Mouse (Mus musculus): ENCODE measurements at regions not wholly inside any gene's neighbourhood (a gene's known extent, or its start where the extent isn't known, plus 50 kb on each side); places are given as distances from the start of the nearest gene placed in this dataset.

DNA sequence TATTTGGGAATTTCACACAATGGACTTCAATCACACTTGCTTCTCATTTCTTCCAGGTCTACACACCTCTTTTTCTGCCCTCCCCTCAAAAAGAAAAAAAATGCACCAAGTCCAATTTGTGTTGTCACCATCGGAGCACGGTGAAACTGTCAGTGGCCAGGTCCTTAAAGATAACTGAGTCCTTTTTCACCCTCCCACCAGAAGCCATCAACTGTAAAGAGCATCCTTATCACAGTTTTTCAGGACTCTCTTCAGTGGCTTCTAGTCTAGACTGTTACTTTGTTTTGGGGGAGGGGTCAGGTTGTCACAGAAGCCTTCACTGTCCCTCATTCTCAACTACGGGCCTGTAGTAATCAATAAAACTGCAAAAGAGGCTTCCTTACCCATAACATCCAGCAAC is 91.5 kb upstream of the Zdhhc15 start:
- ATAC-seq (replicated peaks in 1 of 2; ENCODE audit: insufficient read depth in 1 of 2, low FRiP score in 2 of 2, low TSS enrichment in 1 of 2, low read depth in 1 of 2, poor library complexity in 2 of 2, severe bottlenecking in 2 of 2), result no peak

DNA sequence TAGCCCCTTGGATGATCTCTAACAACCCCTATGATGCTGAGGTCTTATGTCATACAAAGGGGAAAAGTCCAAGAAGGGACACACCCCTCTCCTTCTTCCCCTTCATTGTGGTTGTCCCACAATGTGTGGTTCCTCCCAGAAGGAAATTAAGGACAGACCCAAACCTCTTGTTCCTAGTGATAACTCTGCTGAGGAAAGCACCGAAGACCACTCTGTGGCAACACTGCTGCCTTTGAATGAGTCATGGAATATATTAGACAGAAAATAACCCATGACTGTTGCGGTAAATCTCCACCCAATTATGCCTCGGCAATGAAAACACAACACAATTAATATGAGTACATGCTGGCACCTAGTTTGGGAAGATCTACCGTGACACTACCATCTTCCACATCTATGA is 89.4 kb upstream of the Zdhhc15 start:
- ATAC-seq (replicated peaks in 1 of 2; ENCODE audit: insufficient read depth in 1 of 2, low FRiP score in 2 of 2, low TSS enrichment in 1 of 2, low read depth in 1 of 2, poor library complexity in 2 of 2, severe bottlenecking in 2 of 2), result 0 out of 4 replicates have a peak, but pooled peaks of 1 of the 2 experiments have one; percentile 29

- ATAC-seq (replicated peaks in 1 of 2; ENCODE audit: insufficient read depth in 1 of 2, low FRiP score in 2 of 2, low TSS enrichment in 1 of 2, low read depth in 1 of 2, poor library complexity in 2 of 2, severe bottlenecking in 2 of 2), result no peak
Observed at GRCm38 (mm10) chrX:104749356-104749755, 78.5 kb upstream of the Zdhhc15 start.
